Mouse (Mus musculus): ENCODE measurements around the gene Gm17949.

Gene Gm17949

DNA sequence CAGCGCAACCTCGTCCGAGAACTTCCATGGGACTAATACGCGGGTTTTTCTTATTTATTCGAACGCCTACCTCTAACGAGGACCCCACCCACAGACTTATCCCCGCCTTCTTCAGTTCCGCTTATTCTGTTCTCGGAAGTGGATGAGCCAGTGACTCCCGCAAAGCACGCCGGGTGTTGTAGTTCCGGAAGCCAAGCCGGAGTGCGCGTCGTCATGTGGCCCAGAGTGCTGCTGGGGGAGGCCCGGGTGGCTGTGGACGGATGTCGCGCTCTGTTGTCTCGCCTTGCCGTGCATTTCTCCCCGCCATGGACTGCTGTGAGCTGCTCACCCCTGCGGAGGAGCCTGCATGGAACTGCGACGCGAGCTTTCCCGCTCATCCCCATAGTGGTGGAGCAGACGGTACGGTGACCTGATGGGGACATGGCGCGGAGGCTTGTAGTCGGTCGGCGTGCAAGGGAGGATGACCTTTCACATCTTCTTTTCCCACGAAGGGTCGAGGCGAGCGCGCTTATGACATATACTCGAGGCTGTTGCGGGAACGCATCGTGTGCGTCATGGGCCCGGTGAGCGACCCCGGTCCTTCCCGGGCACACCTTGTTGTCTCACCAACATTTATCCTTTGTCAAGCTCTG is 21.0 kb upstream of the Gm17949 start, which contains the start of gene Clpp:
TSS of gene Clpp (plus strand) at position 191 of the 632 bp plus-strand sequence.
- DNase-seq (ENCODE audit: low spot score) = peak; percentile 94

DNA sequence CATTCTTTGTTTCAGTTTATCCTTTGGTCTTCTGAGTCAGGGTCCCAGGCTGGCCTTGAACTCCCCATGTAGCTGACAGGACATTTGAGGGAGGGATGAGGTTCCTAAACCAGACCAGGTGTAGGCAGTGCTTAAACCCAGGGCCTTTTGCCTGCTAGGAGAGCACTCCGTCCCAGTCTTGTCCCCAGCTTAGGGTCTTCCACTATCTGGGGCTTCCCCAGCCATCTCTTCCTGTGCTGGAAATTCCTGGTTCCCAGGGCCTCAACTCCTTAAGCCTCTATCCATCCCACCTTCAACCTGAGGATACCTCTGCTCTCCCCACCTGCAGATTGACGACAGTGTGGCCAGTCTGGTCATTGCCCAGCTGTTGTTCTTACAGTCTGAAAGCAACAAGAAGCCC is 20.3 kb upstream of the Gm17949 start:
- no peak for DNase-seq (ENCODE audit: low spot score)

GRCm38 (mm10) chr17:56995046-56995445 is 16.2 kb upstream of the Gm17949 start:
- no peak for DNase-seq (ENCODE audit: low spot score)

DNA sequence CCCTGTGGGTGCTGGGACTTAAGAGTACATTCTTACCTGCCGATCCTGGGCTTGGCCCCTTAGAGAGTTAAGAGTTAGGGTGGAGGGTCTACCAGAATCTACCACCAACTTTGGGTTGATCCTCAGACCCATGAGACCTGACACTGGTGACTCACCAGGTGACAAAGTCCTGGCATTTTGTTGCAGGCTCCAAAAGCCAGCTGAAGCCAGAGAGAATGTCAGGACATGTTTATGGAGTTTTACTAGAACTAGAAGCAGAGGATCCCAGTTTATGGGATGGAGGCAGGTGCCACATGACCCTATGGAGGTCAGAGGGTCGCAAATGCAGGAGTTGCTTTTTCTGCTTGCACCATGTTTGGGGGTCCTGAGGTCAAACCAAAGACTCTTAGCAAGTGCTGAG is 14.8 kb upstream of the Gm17949 start:
- DNase-seq (ENCODE audit: low spot score) = no peak

DNA sequence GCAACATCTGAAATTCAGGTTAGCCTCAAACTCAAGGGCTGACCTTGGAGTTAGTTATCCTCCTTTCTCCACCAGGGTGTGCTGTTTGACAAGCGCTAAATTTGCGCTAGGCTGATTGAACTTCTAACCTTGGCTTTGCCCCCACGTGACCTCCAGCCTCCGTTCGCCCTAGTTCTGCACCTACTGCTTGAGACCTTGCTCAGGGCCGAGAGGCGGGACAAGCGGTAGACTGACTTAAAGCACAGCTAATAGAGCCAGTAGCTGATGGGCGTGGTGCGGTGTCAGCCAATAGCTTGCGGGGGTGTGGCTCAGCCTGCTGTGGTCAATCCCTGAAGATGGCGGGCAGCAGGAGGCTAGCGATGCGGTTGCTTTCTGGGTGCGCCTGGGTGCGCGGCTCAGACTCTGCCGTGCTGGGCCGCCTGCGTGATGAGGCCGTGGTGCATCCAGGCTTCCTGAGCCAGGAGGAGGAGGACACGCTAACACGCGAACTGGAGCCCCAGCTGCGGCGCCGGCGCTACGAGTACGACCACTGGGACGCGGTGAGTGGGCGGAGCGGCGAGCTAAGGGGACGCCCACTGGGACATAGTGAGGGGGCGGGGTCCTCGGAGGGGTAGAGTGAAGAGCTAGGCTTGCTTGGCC is 14.1 kb upstream of the Gm17949 start, which contains the start of gene Alkbh7:
TSS of gene Alkbh7 (plus strand) at position 311 of the 639 bp plus-strand sequence.
- peak; percentile 95 for DNase-seq (ENCODE audit: low spot score)

- no peak for DNase-seq (ENCODE audit: low spot score)
Measured at GRCm38 (mm10) chr17:56999414-56999813, 11.9 kb upstream of the Gm17949 start.

GRCm38 (mm10) chr17:56999968-57000609 is 11.2 kb upstream of the Gm17949 start, which contains the start of gene Pspn:
Pspn (minus strand) TSS chr17:57000018.
- DNase-seq (ENCODE audit: low spot score) = no peak

- no peak for DNase-seq (ENCODE audit: low spot score)
Measured at GRCm38 (mm10) chr17:57001228-57001627, 10.0 kb upstream of the Gm17949 start.

DNA sequence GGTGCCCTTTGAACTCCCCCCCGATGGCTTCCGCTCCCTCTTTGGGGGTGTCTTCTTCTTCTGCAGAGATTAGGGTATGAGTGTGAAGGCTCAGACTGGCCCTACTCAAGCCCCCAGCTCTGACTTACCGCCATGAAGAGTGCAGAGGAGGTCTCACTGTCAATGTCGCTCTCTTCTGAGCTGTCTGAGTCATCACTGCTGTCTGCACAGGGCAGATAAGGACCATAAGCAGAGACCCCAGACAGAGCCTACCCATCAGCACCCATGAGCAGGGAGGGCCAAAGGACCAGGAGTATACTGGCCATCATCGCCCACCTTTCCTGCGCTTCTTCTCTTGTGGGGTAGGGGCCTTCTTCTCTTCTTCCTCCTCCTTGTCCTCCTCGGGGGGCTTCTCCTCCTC is 7.3 kb upstream of the Gm17949 start:
- DNase-seq (ENCODE audit: low spot score) = no peak

DNA sequence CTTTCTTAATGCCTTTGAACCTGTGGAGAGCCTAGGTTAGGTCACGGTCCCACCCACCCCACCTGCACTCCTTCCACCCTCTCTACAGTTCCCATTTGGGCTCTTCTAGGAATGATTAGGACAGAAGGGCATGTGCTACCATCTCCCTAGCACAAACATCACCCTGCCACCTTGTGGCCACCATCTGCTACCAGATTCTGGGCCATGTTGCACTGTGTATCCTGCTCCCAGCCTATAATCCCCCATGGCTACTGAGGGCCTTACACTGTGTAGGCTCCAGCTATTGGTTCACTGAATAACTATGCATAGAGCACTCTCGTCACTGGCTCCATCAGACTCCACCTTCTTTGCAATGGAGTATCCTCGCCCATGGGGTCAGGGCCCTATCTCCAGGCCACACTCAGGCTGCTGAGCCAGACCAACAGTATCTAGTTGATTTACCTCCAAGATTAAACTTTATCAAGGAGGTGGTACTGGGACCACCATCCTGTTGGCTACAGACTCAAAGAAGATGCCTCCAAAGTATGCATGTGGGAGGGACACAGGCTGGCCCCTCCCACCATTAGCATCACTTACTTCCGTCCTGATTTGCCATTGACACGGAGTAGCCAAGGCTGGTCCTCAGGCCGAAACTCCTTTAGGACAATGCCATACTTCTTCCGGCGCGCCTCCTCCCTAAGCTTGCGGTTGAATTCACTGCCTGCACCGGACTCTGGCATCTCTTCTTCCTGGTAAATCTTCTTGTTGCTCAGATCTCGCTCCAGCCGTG is 3.9 kb upstream of the Gm17949 start:
- no peak for DNase-seq (ENCODE audit: low spot score)

- DNase-seq (ENCODE audit: low spot score) = no peak
Measured at GRCm38 (mm10) chr17:57010911-57011235, 396 bp upstream of the Gm17949 start.

- DNase-seq (ENCODE audit: low spot score) = no peak
Measured at GRCm38 (mm10) chr17:57012245-57012795, 1.1 kb downstream of the Gm17949 start.

DNA sequence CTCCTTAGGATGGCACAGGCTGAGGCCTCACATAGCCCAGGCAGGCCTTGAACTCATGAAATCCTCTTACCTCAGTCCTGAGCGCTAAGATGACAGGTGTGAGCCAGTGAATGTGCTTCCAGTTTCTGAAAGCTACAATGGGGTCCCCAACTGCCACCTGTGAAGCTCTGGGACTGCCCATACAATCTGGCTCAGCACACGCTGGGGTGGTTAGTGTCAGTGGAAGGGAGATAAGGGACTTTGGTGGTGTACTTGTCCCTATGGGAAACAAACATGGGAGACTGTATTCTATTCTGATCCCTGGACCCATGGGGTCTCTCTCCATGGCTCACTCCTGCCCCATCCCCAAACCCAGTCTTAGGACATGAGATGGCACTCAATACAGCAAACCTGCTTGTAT is 8.4 kb downstream of the Gm17949 start:
- no peak for DNase-seq (ENCODE audit: low spot score)

- no peak for DNase-seq (ENCODE audit: low spot score)
Measured at GRCm38 (mm10) chr17:57020960-57021359, 9.7 kb downstream of the Gm17949 start.

DNA sequence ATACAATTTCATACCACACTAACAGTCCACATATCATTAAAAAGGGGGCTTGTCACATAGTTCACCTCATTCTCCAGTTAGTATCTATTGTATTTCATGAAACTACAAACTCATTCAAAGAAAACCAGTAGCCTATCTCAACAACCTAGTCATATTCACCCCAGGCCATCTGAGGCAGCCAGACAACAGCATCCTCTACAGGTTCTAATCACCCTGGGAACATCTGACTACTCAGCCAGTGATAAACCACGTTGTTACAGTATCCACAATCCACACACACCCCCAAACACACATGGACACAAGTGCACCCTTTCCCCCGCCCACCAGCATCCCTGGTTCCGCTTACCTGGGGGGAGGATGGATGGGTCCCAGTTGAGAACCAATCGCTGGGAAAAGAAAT is 16.2 kb downstream of the Gm17949 start:
- DNase-seq (ENCODE audit: low spot score) = no peak

DNA sequence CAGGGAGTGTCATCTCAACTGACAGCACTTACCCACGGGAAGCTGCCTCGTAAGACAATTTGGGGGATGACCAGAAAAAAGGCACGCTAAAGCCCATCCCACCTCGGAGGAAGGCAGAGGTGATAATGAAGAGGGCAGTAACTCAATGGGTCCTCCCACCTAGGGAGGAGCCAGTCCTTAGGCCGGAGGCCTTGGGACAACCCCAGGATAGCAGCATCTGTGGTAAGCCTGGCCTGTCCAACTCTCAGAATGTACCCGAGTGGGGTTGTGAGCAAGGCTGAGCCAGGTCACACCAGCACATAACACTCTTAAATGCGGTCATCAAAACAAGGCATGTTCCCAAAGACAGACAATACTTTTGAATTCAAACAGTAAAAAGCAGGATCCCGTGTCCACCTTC is 18.4 kb downstream of the Gm17949 start:
- DNase-seq (ENCODE audit: low spot score) = no peak

DNA sequence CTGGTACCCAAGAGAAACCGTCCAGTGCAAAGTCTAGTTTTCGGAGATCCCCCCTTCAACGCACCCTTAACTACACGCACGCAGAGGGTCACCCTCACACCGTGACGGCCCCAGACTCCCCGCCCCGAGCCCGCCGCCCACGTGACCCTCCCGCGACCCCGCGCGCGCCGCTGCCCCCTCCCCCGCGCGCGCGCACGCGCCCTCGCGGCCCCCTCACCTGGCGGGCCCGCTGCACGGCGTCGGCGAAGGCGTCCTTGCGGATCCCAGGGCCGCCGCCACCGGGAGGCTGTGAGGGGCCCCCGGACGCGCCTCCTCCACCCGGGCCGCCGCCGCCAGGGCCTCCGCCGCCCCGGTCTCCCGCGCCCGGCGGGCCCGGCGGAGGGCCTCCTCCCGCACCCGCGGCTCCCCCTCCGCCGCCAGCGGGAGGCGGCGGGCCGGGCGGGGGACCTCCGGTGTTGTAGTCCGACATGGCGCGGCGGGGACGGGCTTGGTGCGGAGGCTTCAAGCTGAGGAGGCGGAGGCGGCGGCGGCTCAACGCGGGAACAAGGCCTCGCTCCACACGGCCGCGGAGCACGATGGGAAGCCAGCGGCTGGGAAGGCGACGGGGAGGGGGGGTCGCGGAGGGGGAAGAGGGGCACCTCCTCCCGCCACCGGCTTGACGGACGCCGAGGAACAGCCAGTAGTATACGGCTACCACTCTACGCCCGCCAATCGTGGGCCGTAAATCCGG is 19.8 kb downstream of the Gm17949 start, which contains the start of gene Khsrp:
TSS of gene Khsrp (minus strand) at position 592 of the 730 bp plus-strand sequence.
- peak; percentile 17 for DNase-seq (ENCODE audit: low spot score)

- peak; percentile 99 for DNase-seq (ENCODE audit: low spot score)
Measured at GRCm38 (mm10) chr17:57031661-57032420, 20.6 kb downstream of the Gm17949 start.

GRCm38 (mm10) chr17:57032854-57033253 is 21.6 kb downstream of the Gm17949 start:
- DNase-seq (ENCODE audit: low spot score) = no peak

- no peak for DNase-seq (ENCODE audit: low spot score)
Measured at GRCm38 (mm10) chr17:57038978-57039377, 27.7 kb downstream of the Gm17949 start.

- no peak for DNase-seq (ENCODE audit: low spot score)
Measured at GRCm38 (mm10) chr17:57041554-57041953, 30.3 kb downstream of the Gm17949 start, which contains the start of gene Slc25a41. Slc25a41 (minus strand) TSS chr17:57041654.
